Mouse (Mus musculus) bone marrow macrophage, adult 2 months (primary cell): ENCODE results near the gene Riok1.

Source experiments
- CTCF ChIP-seq: IDR thresholded peaks from 2 replicates; pipeline ENCODE4 v1.5.1; 2012; ENCODE audit warnings: low read depth, mild to moderate bottlenecking, low read length, moderate library complexity
- POLR2A ChIP-seq: IDR thresholded peaks from 2 replicates; pipeline ENCODE4 v1.6.1; 2012; ENCODE audit warnings: mild to moderate bottlenecking, low read depth, low read length, borderline replicate concordance

DNA sequence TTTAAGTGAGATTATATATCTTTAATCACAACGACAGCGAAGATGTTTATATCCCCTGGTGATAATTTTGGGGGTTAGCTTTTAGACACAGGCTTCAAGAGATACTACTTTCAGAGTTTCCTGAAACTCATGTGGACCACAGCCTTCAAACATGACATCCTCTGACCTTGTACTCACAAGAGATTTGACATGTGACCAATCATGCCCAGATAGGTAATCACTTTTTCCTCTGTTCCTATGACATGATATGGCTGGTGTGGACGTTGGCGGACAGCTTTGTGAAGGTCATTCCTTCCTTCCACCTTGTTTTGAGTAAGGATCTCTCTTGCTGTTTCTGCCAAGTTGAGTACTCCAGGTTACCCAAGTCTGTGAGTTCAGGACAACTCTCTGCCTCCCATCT, 8.4 kb upstream of the Riok1 start:
- TF ChIP-seq CTCF (no peak), POLR2A (no peak)
